Mouse (Mus musculus) thymus, adult 2 months (tissue): ENCODE results near the gene Cebpe. TPM values are rescaled to one million over a fixed set of nuclear protein-coding genes. Genes with fewer than 3 reads are reported as not detected.

ENCODE experiments used
- DNase-seq: peaks from one replicate; pipeline ENCODE4 v3.0.0; 2021
- H3K27ac ChIP-seq: fragments of 200-500 bp; 2 replicates; pipeline ENCODE4 v1.5.1; 2012; ENCODE audit warnings: low read length, control low read depth; ENCODE audit not compliant: control insufficient read depth, insufficient read depth
- H3K27me3 ChIP-seq: fragments of 200-500 bp; 2 replicates; pipeline ENCODE4 v1.6.1; 2012; ENCODE audit warnings: mild to moderate bottlenecking, low read length, moderate library complexity, mixed read lengths; ENCODE audit not compliant: control insufficient read depth, insufficient read depth
- H3K36me3 ChIP-seq: fragments of 200-500 bp; 2 replicates; pipeline ENCODE4 v1.6.1; 2012; ENCODE audit warnings: mild to moderate bottlenecking, low read length, moderate library complexity; ENCODE audit not compliant: control insufficient read depth, insufficient read depth
- H3K4me1 ChIP-seq: fragments of 200-500 bp; replicated peaks from 2 replicates; pipeline ENCODE4 v1.6.1; 2012; ENCODE audit warnings: low read length; ENCODE audit not compliant: control insufficient read depth, insufficient read depth
- H3K4me3 ChIP-seq: fragments of 200-500 bp; 2 replicates; pipeline ENCODE4 v1.5.1; 2012; ENCODE audit warnings: mild to moderate bottlenecking, low read length, control low read depth, moderate library complexity; ENCODE audit not compliant: control insufficient read depth, insufficient read depth
- CTCF ChIP-seq: fragments of 200-500 bp; IDR thresholded peaks from 2 replicates; pipeline ENCODE4 v1.5.1; 2012; ENCODE audit warnings: mild to moderate bottlenecking, control low read depth, low read length, moderate library complexity, borderline replicate concordance; ENCODE audit not compliant: control insufficient read depth, poor library complexity, insufficient read depth; ENCODE audit errors: extremely low read depth
- POLR2A ChIP-seq: fragments of 200-500 bp; IDR thresholded peaks from 2 replicates; pipeline ENCODE4 v1.6.1; 2012; ENCODE audit warnings: mild to moderate bottlenecking, low read length, control low read depth, moderate library complexity; ENCODE audit not compliant: control insufficient read depth, poor library complexity, insufficient read depth; ENCODE audit errors: extremely low read depth
- WGBS: fragments of 180-500 bp; shearing (Covaris S2); methylation state at CpG from one replicate; pipeline ENCODE4 v1.1.7; 2018; 5-methylcytosine and 5-hydroxymethylcytosine counted together
- polyA plus RNA-seq: library from polyadenylated mRNA; depleted of rRNA; stranded (reverse); fragments of >200 nt; gene quantifications from 2 replicates; pipeline ENCODE4 v1.2.3, GENCODE M21; 2012

The Cebpe gene
- polyA plus RNA-seq, 1 experiment: 2.7 TPM

GRCm38 (mm10) chr14:54747942-54748917, 36.3 kb upstream of the Cebpe start:
- Histone ChIP-seq H3K36me3 (no peaks in the 10 kb centered on the region), H3K4me3 (no peak overlapping the region), H3K4me1 (no peaks in the 10 kb centered on the region), H3K27me3 (no peaks in the 10 kb centered on the region), H3K27ac (no peak overlapping the region)
- WGBS: 88% methylated on average over 16 of the region's 16 CpGs
- TF ChIP-seq POLR2A (no peak), CTCF (no peak)
- no peak for DNase-seq

- 95% methylated on average over 9 of the region's 9 CpGs for WGBS
- no peak for TF ChIP-seq CTCF
- TF ChIP-seq POLR2A: no peak
- Histone ChIP-seq H3K4me3 (no peak overlapping the region), H3K27me3 (no peaks in the 10 kb centered on the region), H3K36me3 (no peaks in the 10 kb centered on the region), H3K27ac (no peak overlapping the region), H3K4me1 (no peaks in the 10 kb centered on the region)
- DNase-seq: no peak
Observed at GRCm38 (mm10) chr14:54746038-54746437, 34.1 kb upstream of the Cebpe start.

GRCm38 (mm10) chr14:54744473-54744872, 32.5 kb upstream of the Cebpe start:
- no peak for TF ChIP-seq CTCF
- no peak for TF ChIP-seq POLR2A
- Histone ChIP-seq H3K36me3 (no peaks in the 10 kb centered on the region), H3K4me3 (no peak overlapping the region), H3K27ac (no peak overlapping the region), H3K4me1 (no peaks in the 10 kb centered on the region), H3K27me3 (no peaks in the 10 kb centered on the region)
- DNase-seq: no peak
- WGBS: 91% methylated on average over 8 of the region's 8 CpGs

GRCm38 (mm10) chr14:54742375-54742774, 30.4 kb upstream of the Cebpe start:
- H3K27me3 ChIP-seq: no peaks in the 10 kb centered on the region
- no peak overlapping the region for H3K27ac ChIP-seq
- no peaks in the 10 kb centered on the region for H3K4me1 ChIP-seq
- H3K36me3 ChIP-seq: no peaks in the 10 kb centered on the region
- DNase-seq: no peak
- TF ChIP-seq CTCF (no peak), POLR2A (no peak)
- 91% methylated on average over 2 of the region's 2 CpGs for WGBS
- H3K4me3 ChIP-seq: no peak overlapping the region

GRCm38 (mm10) chr14:54741721-54742120, 29.7 kb upstream of the Cebpe start:
- no peaks in the 10 kb centered on the region for H3K36me3 ChIP-seq
- H3K27ac ChIP-seq: no peak overlapping the region; the same call in 1 of the 2 replicates
- 90% methylated on average over 6 of the region's 6 CpGs for WGBS
- H3K4me1 ChIP-seq: no peaks in the 10 kb centered on the region
- no peak for DNase-seq
- H3K4me3 ChIP-seq: no peak overlapping the region
- TF ChIP-seq CTCF (no peak), POLR2A (no peak)
- H3K27me3 ChIP-seq: no peaks in the 10 kb centered on the region

- no peak overlapping the region for H3K27ac ChIP-seq
- no peaks in the 10 kb centered on the region for H3K27me3 ChIP-seq
- no peaks in the 10 kb centered on the region for H3K36me3 ChIP-seq
- H3K4me3 ChIP-seq: no peak overlapping the region
- WGBS: 95% methylated on average over 10 of the region's 10 CpGs
- no peak for TF ChIP-seq POLR2A
- DNase-seq: no peak
- H3K4me1 ChIP-seq: no peaks in the 10 kb centered on the region
Observed at GRCm38 (mm10) chr14:54737634-54738033, 25.7 kb upstream of the Cebpe start.
